Mouse (Mus musculus) G1E (cell line): ENCODE data around the gene Atp7b. TPM values are rescaled to one million over a fixed set of nuclear protein-coding genes. Genes with fewer than 3 reads are reported as not detected.

ENCODE experiments used
- ATAC-seq: 2 replicates; pipeline ENCODE4 v1.8.0; 2016; ENCODE audit warnings: mild to moderate bottlenecking; ENCODE audit not compliant: insufficient number of reproducible peaks, poor library complexity, low FRiP score, severe bottlenecking; ENCODE audit errors: extremely low read depth
- DNase-seq: peaks from one replicate; pipeline ENCODE4 v3.0.0; 2012; ENCODE audit warnings: low spot score
- H3K27me3 ChIP-seq: 2 replicates; pipeline ENCODE4 v1.6.1; 2012; ENCODE audit warnings: mild to moderate bottlenecking, low read length, inconsistent platforms; ENCODE audit not compliant: insufficient read depth
- H3K36me3 ChIP-seq: replicated peaks from 2 replicates; pipeline ENCODE3; 2012; ENCODE audit warnings: mild to moderate bottlenecking, inconsistent platforms
- H3K4me1 ChIP-seq: 2 replicates; pipeline ENCODE4 v1.6.1; 2012; ENCODE audit warnings: low read depth, low read length, inconsistent platforms, mixed read lengths; ENCODE audit not compliant: insufficient read depth
- H3K4me3 ChIP-seq: 2 replicates; pipeline ENCODE4 v1.5.1; 2012; ENCODE audit warnings: low read depth, mild to moderate bottlenecking, inconsistent platforms, low read length, moderate library complexity, mixed read lengths
- H3K9me3 ChIP-seq: replicated peaks from 2 replicates; pipeline ENCODE4 v1.6.1; 2012; ENCODE audit warnings: inconsistent platforms
- CTCF ChIP-seq: IDR thresholded peaks from 2 replicates; pipeline ENCODE4 v1.5.1; 2012; ENCODE audit warnings: low read depth, low read length, inconsistent platforms, mixed read lengths
- GATA1 ChIP-seq: IDR thresholded peaks from 2 replicates; pipeline ENCODE4 v1.6.1; 2012; ENCODE audit warnings: borderline replicate concordance, low read length, inconsistent platforms, mixed read lengths
- GATA2 ChIP-seq: IDR thresholded peaks from 2 replicates; pipeline ENCODE4 v1.6.1; 2012; ENCODE audit warnings: low read depth, low read length, inconsistent platforms, borderline replicate concordance
- POLR2AphosphoS5 ChIP-seq: IDR thresholded peaks from 2 replicates; pipeline ENCODE4 v1.6.1; 2012; ENCODE audit warnings: low read depth, low read length, inconsistent platforms; ENCODE audit not compliant: insufficient replicate concordance
- TAL1 ChIP-seq: conservative IDR thresholded peaks from 2 replicates; pipeline ENCODE4 v1.6.1; 2012; ENCODE audit warnings: low read depth, low read length, inconsistent platforms, mixed read lengths
- polyA plus RNA-seq: library from polyadenylated mRNA; stranded (reverse); fragments of >175 nt; gene quantifications from 2 replicates; pipeline ENCODE4 v1.2.3, GENCODE M21; 2012
- total RNA-seq, 2 experiments: library from RNA; stranded (forward) in 1 of 2; stranded (reverse) in 1 of 2; fragments of 200-1000 nt in 1 of 2; fragments of >200 nt in 1 of 2; fragmentation: Nextera tagmentation in 1 of 2; gene quantifications; 2 replicates each; pipeline ENCODE4 v1.2.3; 2014 to 2017

Gene Atp7b
- total and polyA plus RNA-seq, 3 experiments = 6.1 to 18.9 (median 6.6) TPM

DNA sequence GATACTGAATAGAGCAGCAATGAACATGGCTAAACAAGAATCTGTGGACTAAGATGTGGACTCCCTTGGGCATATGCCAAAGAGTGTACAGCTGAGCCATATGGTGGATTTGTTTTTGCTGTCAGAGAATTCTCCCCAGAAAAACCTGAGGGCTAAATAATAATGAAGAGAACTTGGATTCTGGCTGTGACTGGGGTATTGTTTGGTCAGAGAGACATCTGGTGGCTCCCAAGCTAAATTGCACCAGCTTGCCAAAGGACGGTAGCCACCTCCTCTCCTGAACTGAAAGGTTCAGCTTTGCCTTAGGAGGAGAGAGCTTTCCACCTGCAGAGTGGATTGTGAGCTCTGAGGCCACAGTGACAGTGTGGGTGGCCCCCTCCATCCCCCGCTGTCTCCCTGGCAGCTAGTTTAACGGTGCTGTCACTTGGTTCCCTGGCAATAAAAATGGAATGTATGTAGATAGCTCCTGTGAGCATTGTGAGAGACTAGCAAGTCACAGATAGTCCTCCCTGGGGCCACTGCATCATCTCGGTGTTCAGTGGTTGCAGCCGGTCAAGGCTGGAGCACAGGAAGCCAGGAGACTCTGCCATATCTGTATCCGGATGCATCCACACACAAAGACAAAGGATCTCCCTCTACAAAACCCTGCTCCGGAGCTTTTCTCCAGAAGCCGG, 78.3 kb downstream of the Atp7b start:
- Histone ChIP-seq H3K27me3 (peaks cover 4% of the 10 kb centered on the region), H3K9me3 (no peaks in the 10 kb centered on the region), H3K4me1 (no peaks in the 10 kb centered on the region), H3K4me3 (no peak overlapping the region), H3K36me3 (no peaks in the 10 kb centered on the region)
- ATAC-seq (no peak), DNase-seq (peak; percentile 16)
- TF ChIP-seq CTCF (no peak), POLR2AphosphoS5 (no peak), GATA2 (no peak), GATA1 (no peak), TAL1 (no peak)

DNA sequence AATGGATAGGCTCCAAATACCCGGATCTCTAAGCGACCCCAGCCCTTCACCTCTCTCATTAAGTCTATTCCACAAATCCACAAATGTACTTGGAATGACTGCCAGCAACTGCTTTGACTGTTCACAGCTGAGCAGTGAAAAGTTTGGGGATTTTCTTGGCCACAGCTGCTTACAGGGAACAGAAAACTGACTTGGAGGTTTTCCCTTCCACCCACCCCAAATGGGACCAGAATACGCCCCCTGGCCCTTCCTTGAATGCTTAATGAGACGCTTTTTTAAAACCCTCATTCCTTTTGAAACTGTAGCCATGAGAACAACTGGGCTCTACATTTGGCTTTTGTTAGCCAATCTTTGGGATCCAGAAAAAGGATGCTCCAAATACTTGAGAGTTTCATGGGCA, 81.9 kb downstream of the Atp7b start:
- no peak for TF ChIP-seq POLR2AphosphoS5
- TF ChIP-seq GATA1 = no peak
- TF ChIP-seq CTCF = no peak
- no peak for TF ChIP-seq GATA2
- no peak for TF ChIP-seq TAL1
- H3K4me1 ChIP-seq = no peaks in the 10 kb centered on the region
- no peaks in the 10 kb centered on the region for H3K9me3 ChIP-seq
- H3K36me3 ChIP-seq = no peaks in the 10 kb centered on the region
- DNase-seq (no peak), ATAC-seq (no peak)
- peaks cover 4% of the 10 kb centered on the region for H3K27me3 ChIP-seq
- no peak overlapping the region for H3K4me3 ChIP-seq

GRCm38 (mm10) chr8:21969475-21969874, 90.6 kb downstream of the Atp7b start, which contains the start of gene Ccdc70:
Gene Ccdc70, plus strand, starts transcription at chr8:21969775.
- ATAC-seq (no peak), DNase-seq (no peak)
- Histone ChIP-seq H3K27me3 (peaks cover 10% of the 10 kb centered on the region; the same call in 1 of the 2 replicates), H3K36me3 (no peaks in the 10 kb centered on the region), H3K4me1 (no peaks in the 10 kb centered on the region), H3K9me3 (no peaks in the 10 kb centered on the region), H3K4me3 (no peak within 1 kb of the TSS)
- no peak for TF ChIP-seq GATA1
- no peak for TF ChIP-seq CTCF
- no peak for TF ChIP-seq TAL1
- TF ChIP-seq GATA2 = no peak
- no peak for TF ChIP-seq POLR2AphosphoS5

GRCm38 (mm10) chr8:21966646-21967045, 93.5 kb downstream of the Atp7b start:
- TF ChIP-seq GATA2 (no peak), TAL1 (no peak)
- no peak for DNase-seq
- Histone ChIP-seq H3K9me3 (no peaks in the 10 kb centered on the region), H3K4me3 (no peak overlapping the region), H3K36me3 (no peaks in the 10 kb centered on the region), H3K27me3 (peaks cover 5% of the 10 kb centered on the region; the same call in 1 of the 2 replicates), H3K4me1 (no peaks in the 10 kb centered on the region)
- no peak for ATAC-seq

GRCm38 (mm10) chr8:21958414-21958813, 101.7 kb downstream of the Atp7b start, which contains the start of gene Fam90a1a:
Gene Fam90a1a, plus strand, starts transcription at chr8:21958714.
- TF ChIP-seq GATA2 (no peak), CTCF (no peak), TAL1 (no peak), POLR2AphosphoS5 (no peak), GATA1 (no peak)
- DNase-seq (no peak), ATAC-seq (no peak)
- Histone ChIP-seq H3K4me1 (no peaks in the 10 kb centered on the region), H3K9me3 (no peaks in the 10 kb centered on the region), H3K36me3 (no peaks in the 10 kb centered on the region), H3K27me3 (no peaks in the 10 kb centered on the region), H3K4me3 (no peak within 1 kb of the TSS)

GRCm38 (mm10) chr8:21956336-21956735, 103.8 kb downstream of the Atp7b start:
- no peak for DNase-seq
- no peaks in the 10 kb centered on the region for H3K9me3 ChIP-seq
- H3K4me3 ChIP-seq = no peak overlapping the region
- TF ChIP-seq GATA2 (no peak), TAL1 (no peak), POLR2AphosphoS5 (no peak), CTCF (no peak), GATA1 (no peak)
- H3K27me3 ChIP-seq = no peaks in the 10 kb centered on the region; the same call in 1 of the 2 replicates
- no peak for ATAC-seq
- H3K36me3 ChIP-seq = no peaks in the 10 kb centered on the region
- no peaks in the 10 kb centered on the region for H3K4me1 ChIP-seq

GRCm38 (mm10) chr8:21955321-21955720, 104.8 kb downstream of the Atp7b start:
- DNase-seq = peak; percentile 20
- no peak for ATAC-seq
- Histone ChIP-seq H3K4me1 (no peaks in the 10 kb centered on the region), H3K27me3 (peaks cover 2% of the 10 kb centered on the region; the same call in 1 of the 2 replicates), H3K36me3 (no peaks in the 10 kb centered on the region), H3K4me3 (no peak overlapping the region), H3K9me3 (no peaks in the 10 kb centered on the region)
- TF ChIP-seq POLR2AphosphoS5 (no peak), CTCF (peak; percentile 77)
